Mouse (Mus musculus): ENCODE measurements around the gene Atp2b2.

Atp2b2 gene

DNA sequence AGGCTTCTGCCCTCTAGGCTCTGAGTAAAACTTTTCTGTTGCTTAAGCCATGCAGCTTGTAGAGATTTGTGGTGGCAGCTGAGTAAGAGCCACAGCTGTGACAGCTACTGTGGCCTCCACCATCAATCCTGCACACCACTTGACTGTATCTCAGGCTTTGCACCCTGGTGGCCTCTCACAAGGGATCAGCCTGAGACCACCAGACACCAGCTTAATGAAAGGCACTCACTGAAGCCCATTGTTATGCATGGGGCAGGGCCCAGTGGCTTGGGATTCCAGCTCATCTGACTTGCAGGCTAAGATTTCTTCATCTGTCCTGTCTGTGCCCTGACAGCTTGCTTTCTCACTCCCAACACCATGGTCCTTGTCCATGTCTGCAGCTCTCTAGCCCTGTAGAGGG lies 155.5 kb downstream of the Atp2b2 start:
- DNase-seq: no peak

DNA sequence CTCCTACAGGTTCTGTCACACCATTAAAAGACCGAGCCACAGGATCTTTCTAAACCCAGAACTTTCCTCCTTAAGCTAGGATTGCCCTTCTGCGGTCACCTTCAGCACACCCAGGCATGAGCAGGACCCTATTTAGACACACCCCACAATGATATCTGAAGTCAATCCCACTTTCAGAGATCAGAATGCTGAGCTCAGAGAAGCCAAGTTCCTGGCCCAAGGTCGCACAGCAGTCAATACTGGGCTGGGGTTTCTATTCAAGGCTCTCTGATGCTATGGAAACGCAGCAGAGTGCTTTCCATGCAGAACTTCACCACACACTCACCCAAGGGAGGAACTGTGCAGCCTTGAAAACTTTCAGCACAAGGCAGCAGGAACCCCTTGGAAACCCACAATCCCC lies 157.6 kb downstream of the Atp2b2 start:
- no peak for DNase-seq

DNA sequence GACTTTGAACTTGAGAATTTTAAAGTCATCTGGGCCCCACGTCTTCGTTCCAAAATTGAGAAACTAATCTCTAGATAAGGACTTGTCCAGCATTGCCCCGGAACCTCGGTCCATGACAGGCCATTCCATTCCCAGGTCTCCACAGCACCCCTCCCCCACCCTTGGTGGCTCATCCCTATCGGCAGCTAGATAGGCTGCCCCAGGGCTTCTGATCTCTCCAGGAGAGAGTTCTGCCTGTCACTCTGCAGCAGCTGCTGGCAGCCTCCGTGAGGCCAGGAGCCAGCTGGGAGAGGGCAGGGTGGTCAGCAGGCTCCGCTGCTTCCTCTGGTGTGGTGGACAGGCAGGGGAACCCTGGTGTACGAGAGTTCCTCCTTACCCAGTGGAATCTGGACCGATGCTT lies 159.2 kb downstream of the Atp2b2 start:
- no peak for DNase-seq

DNA sequence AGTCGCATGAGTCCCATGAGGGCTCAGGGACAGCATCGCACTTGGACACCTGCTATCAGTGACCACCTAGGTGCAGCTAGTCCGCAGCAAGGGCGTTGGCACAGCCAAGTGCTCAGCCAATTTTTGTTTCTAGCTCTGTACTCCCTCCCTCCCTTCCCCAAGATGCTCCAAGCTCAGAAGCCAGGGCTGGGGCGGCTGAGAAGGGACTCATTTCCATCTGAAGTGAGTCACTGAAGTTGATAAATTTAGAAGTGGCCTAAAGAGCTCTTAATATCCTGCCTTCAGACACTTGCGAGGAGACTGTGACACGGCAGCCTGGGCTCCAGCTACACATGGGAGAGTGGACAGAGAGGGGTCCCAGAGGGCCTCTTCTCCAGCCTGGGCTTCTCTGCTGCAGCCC lies 160.0 kb downstream of the Atp2b2 start:
- no peak for DNase-seq

DNA sequence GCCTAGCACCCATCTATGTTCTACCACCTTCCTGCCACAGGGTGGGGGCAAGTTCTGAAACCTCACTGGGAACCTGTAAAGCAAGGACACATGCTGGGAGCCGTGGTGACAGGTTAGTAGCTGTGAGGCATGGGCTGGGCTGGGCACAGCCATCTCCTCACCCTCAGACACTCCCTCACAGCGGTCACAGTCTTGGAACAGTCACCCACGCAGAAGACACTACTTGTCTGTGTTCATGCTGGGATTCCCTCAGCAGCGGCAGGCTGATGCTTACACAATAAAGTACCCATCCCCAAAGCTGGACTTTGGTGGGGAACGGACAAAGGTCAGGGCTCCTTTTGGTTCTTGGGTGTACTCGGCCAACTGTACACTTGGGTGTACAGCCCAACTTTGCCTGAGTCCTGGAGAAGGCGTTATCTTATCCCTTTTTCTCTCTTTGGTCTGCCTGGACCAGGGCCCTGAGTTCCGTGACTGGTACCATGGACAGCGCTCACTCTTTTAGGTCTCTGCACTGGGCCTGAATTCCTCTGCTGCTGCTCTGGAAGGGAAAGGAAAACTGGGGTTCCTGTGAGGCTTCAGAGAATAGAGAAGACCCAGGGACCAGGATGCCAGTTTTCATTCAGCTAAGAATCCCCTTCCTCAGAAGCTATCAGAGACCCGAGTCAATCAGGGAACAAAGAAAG lies 160.7 kb downstream of the Atp2b2 start:
- peak; percentile 74 to 78 for DNase-seq

DNA sequence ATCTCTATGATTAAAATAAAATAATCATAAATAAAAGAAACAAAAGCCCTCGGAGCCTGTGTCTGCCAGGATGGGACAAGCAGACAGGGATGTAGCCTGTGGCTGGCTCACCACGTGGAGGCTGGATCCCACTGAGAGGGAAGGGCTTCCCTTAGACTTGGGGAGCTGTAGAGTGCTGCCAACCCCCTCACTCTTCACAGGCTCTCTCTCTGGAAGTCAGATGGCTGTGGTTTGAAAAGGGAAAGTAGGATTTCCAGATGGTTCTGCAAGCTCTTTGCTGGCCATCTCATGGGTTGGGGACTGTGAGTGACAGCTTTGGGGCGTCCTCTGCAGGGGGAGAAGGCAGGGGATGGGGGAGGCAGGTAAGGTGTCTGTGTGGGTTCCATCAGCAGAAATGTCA lies 163.0 kb downstream of the Atp2b2 start:
- DNase-seq: no peak

DNA sequence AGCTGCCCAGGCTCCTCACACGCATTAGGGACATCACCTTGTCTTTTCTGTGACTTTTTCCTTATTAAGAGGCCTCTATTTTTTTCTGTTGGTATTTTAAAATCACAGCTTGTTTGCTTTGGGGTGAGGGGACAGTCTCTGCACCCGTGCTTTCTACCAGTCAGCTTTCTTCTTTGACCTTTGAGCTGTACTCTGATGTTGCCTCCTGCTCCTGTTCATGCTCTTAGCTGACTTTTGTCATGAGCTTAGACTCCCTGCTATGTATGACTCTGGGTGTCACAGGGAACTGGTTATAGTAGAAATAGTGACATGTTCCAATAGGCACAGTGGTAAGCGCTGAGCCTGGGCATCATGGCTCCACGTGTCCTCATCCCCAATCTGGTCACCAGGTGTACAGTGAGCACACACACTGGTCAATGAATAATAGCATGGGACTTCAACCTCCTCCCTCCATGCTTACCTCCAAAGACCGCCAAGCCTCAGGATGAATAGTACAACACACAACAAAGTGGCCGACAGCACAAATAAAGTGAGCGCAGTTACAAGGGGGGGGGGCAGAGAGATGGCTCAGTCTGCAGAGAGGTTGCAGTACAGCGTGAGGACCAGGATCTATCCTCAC lies 163.8 kb downstream of the Atp2b2 start:
- no peak for DNase-seq

DNA sequence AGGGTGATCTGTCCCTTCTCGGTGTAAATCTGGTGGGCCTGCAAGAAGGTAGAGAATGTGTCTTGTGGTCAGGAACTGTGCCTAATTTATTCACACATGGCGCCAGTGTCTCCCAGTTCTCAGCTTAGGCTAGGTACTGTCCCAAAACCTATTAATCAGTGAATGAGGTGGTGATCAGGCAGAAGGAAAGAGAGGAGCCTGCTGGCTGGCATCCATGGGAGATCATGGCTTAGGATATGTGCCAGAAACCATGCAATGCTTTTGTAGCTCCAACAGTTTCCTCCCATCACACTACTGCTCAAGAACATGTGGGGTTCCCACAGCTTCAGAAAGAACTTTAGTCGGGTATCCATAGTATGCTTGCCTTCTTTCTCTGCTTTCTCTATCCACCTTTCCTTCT lies 165.8 kb downstream of the Atp2b2 start:
- DNase-seq: no peak

DNA sequence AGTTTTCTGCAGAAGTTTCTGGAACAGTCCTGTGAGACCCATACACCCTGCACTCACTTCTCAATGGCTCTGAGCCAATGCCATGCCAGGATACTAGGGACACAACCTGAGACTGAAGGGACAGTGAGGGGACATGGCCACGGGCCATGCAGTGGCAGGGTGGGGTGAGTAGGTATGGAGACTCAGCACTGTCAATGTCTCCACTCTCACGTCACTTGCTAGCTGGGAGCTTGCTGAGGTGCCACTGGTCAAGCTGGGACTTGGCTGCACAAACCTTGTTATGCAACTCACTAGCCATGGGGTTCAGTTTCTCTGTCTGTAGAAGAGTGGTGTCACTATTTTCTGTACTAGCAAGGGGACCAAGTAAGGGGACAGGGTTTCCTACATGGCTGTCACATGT lies 167.2 kb downstream of the Atp2b2 start:
- DNase-seq: no peak

DNA sequence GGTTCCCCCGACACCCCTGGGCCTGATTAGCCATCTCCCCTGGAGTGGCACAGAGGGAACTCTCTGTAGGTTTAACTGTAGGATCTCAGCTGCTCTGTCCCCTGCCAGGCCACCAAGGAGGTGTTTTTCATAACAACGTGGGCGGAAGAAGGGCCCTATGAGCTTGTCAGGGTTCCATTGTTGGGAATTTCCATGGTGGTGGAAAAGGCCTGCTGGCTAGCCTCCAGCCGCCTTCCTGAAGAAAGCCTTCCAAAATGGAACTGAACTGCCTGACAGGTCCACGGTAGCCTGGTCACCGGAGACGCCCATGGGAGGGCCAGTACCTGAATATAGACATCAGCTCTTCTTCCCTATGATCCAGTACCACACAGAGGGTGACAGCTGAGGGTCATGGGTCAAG lies 169.8 kb downstream of the Atp2b2 start:
- no peak for DNase-seq

DNA sequence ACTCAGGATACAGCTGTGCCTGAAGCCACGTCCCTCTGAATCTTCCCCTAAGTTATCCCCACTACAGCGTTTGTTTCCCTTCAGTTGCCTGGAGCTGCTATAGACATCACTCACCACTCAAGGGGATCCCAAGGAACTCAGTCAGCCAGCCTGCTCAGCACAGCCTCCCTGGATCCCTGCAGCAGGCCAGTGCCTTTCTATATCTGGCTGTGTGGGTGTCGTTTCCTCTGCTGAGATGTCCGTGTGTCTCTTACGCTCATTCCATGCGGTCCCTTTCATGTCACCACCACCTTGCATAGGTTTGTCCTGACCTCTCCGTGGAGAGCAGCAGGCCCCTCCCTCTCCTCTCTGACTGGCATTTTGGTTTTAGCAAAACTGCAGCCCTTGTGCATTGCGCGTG lies 171.6 kb downstream of the Atp2b2 start:
- no peak for DNase-seq

DNA sequence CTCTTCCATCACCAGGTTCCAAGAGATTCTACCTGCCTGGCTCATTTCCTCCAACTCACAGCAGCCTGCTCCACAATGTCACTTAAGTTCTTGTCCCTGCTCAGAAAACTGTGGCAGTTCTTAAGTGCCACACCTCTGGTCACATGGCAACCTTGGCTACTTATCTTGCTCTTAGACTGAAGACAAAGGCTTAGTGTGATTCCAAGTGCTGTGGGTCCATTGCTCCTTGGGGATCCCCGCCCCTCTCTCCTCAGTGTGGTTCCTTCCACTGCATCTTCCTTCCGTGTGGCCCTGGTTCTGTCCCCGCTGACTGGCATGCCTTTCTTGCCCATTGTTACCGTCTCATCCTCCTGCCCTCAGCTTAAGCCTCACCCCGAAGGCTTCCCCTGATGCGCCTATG lies 173.9 kb downstream of the Atp2b2 start:
- DNase-seq: no peak

DNA sequence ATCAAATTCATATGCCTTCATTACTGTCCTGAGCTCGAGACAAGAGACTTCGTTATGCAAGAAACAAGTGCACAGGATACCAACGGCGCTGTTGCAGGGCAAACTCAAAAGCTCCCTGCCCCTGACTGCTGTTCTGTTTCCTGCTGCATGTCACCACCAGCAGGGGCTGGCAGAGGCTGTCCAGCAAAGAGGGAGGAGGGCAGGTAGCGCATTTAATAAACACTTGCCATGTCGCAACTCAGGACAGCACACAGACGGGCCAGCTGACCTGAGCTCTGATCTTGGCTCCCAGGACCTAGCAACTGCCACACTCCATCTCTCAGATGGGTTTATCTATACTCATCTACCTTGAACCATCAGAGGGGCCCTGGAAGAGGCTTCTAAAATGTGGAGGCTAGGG lies 176.7 kb downstream of the Atp2b2 start:
- DNase-seq: no peak

DNA sequence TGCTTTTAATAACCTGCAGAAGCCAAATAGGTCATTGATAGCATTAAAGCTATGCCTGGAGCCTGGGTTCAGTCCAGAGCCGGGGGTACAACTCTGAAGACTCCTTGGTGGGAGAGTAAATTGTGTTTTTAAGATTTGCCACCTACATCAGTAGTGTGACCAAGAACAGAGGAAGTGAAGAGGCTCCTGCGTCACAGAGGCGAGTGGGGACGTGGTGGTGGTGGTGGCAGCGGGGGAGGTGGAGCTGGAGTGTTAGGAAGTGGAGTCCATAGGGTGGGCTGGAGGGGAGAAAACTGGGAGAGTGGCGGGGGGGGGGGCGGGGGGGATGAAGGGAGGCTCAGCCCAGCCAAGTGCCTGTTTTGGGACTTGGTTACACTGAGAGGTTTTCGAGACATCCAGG lies 177.6 kb downstream of the Atp2b2 start:
- DNase-seq: no peak

DNA sequence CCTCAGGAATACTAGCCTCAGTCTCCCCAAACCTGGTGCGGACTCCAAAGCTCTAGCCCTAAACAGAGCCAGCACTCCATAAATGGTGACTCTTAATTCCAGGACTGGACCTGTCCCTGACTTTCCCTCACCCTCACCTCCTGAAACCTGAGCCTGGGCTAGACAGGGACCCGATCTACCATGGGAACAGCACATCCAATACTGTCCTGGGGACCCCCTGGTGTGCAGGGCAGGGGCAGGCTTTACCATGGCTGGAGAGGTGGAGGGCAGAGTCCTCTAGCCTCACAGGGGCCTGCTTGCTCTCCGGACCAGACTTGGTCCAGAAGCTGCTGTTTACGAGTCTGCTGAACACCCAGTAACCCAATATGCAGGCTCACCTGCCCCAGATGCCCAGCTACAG lies 179.5 kb downstream of the Atp2b2 start:
- no peak for DNase-seq

DNA sequence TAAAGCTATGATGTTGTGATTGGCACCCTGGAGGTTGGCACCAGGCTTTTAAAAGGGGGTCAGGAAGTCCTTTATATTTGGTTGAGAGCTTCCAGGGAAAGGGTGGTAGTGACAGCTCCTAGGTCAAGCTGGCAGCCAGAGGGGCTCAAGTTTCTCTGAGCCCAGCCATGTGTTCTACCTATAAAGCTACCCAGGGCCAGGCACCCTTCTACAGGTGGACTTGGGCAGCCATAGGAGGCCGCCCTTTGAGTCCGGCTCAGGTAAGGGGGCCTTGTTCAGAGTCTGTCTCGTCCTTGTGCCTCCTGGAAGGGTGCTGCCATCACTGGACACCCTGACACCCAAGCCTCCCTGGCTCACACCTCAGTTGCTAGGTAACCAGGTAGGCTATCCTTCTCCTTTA lies 180.5 kb downstream of the Atp2b2 start:
- DNase-seq: no peak

DNA sequence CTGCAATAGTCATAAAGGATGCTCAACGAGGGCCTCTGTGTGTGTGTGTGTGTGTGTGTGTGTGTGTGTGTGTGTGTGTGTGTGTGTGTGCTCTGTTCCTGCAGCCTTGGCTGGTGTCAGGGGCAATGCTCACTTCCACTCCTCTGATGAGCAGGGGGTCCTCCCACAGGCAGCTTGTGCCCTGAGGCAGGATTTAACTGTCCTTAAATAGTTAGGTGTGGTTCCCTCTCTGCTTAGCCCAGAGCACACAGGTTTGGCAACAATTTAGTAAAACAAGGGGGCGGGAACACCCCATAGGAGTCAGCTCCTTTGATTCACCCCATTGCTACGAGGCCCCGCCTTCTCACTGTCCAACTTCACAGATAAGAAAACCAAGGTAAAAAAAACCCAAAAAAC lies 181.0 kb downstream of the Atp2b2 start:
- DNase-seq: no peak

DNA sequence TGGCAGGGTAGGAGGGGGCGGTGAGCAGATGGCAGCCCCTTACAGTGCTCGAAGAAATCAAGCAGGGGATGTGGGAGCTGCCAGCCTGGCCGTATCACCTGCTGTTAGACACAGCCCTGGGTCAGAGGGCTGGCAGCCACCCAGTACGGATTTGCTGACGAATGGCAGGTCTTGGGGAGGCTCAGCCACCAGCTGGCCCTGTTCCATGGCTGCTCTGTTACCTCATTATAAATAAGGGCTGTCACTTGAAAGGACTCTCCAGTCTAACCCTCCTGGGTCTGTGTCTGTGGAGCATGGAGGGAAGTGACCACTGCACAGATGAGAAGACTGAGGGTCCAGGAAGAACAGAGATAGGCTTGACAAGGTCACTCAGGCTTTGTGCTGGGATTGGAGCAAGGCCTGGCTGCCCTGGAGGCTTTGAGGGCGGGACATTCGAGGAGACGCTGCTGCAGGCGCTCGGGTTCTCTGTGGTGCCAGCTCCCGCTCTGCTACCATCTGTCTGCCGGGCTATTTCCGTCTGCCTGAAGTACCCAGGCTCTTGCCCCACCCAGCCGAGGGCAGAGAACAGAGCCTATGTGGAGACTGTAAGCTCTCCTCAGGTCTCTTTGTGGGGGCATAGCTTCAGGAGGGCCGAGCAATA lies 181.6 kb downstream of the Atp2b2 start:
- peak; percentile 6 to 23 for DNase-seq

DNA sequence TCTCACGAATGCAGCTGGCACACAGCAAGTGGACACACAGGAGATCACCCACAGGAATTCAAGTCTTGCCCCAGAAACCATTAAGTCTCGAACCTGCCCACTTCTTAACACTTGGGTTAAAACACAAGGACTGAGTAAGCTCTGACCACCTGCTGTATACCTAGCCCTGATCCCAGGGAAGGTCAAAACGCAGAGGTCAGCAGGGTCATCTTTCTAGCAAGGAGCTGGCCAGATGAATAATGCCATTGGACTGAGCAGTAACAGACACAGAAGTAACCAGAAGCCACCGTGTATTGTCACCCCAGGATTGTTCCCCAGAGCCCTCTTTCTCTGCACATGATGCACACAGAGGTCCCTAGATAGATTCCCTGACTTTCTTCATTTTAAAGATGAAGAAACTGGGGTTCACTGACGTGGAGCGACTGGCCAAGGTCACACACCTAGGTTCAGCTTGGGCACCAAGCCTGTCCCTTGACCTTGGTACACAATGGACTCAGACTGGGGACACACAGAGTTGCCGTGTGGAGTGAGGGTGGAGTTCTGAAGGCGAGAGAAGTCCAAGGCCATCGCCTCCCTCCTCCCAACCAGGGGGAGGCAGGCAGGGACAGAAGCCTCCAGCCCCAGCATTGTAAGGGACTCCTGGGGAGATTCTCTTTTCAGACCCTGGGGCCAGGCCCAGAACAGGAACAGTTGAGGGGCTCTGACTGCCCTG lies 182.2 kb downstream of the Atp2b2 start:
- no peak for DNase-seq

DNA sequence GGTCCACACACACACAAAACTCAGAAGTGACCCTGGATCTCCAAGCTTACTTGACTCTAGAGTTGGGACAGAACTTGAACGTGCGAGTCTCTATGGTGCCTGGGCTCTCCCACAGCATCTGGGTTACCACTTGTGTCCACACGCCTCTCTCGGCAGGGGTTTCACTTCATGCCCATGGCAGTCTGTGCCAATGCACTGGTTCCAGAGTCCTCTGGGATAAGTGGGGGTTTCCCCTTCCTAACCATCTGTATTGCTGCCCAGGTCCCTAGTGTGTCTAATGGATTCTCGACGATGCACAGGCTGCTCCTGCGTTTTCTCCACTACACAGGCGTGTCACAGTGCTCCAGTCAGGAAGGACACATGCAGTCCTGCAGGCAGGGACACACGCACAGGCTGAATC lies 184.1 kb downstream of the Atp2b2 start:
- no peak for DNase-seq

DNA sequence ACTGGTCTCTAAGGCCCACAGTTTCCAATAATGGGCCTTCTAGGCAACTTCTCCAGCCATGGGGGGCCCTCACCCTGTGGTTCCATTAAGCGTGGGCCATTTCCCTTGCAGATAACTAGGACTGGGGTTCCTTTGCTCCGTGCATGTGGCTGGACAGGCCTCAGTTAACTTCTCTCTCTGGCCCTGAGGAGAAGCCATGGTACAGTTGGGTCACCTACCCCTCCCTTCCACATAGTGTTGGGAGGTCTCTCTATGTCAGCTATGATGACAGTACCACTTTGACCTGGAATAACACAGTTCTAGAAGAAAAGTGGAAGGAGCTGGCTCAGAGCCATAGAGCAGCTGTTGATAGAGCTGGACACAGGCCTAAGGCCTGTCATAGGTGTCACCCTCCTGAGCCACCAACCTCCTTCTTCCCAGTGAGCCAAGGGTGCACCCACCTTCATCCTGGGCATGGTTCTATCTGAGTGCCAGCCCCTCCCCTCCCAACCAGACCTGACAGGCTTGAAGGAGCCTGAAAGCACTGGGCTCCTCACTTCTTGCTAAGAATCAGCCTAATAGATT lies 185.0 kb downstream of the Atp2b2 start:
- no peak for DNase-seq

DNA sequence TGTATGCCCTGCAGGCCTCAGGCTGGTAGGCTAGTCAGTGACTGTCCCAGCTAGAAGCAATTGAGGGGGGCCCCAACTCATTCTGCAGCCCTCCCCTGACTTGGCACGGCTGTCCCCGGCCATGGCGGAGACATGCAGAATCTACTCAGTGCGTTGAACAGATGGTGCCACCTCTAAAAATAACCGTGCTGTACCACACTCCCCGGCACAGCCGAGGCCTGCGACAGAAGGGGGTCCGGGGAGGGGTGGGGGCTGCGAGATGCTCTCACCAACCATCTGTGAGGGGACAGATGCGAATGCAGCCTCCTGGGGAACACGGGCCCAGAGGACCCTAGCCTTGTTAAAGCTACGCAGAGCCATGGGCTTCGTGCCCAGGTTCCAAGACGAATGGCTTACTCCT lies 185.6 kb downstream of the Atp2b2 start:
- no peak for DNase-seq

DNA sequence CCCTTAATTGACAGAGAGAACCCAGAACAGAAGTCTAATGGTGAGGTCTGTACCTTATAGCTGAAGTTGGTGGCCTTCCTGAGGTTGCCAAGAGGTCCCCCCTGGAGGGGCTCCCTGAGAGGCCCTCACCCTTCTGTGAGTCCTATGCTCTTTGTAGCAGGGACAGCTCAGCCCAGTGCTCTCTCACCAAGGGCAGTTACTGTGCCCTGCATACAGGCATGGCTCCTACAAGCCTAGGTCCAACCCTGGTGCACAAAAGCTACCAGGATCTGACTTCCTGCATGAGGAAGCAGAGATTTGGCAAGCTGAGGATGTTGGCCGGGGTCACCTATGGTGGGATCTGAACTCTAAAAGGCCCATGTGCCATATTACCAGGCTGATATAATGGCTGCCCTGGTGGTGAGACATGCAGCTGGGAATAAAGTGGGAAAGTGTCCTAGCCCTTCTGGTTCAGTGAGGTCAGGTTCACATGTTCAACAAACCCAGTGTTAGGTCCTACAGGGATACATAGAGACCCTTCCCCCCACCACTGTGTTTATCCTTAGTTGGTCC lies 186.2 kb downstream of the Atp2b2 start:
- DNase-seq: no peak

Data from kidney, postnatal 4 days (tissue).